Mouse (Mus musculus) limb, embryonic 12.5 days (tissue): ENCODE measurements around the gene Slc25a13. TPM values are rescaled to one million over a fixed set of nuclear protein-coding genes. Genes with fewer than 3 reads are reported as not detected.
A peak's percentile ranks its signal among the peaks of the same experiment; 100 is the strongest.

Experiments used
- ATAC-seq: fragments of 200-750 bp; cut with Nextera tagmentation; 2 replicates; pipeline ENCODE4 v1.8.0; 2017; ENCODE audit warnings: low read depth, moderate TSS enrichment; ENCODE audit not compliant: insufficient number of reproducible peaks, insufficient read depth, low FRiP score, low TSS enrichment
- H3K27ac ChIP-seq: fragments of 300-500 bp; sonication (generic); 2 replicates; pipeline ENCODE4 v1.5.1; 2016; ENCODE audit warnings: mild to moderate bottlenecking, moderate library complexity
- H3K27me3 ChIP-seq: fragments of 300-500 bp; sonication (generic); 2 replicates; pipeline ENCODE4 v1.6.1; 2016; ENCODE audit warnings: mild to moderate bottlenecking, moderate library complexity
- H3K36me3 ChIP-seq: fragments of 300-500 bp; sonication (generic); 2 replicates; pipeline ENCODE4 v1.6.1; 2016; ENCODE audit warnings: mild to moderate bottlenecking, moderate library complexity
- H3K4me1 ChIP-seq: fragments of 300-500 bp; sonication (generic); replicated peaks from 2 replicates; pipeline ENCODE4 v1.6.1; 2016
- H3K4me2 ChIP-seq: fragments of 300-500 bp; sonication (generic); 2 replicates; pipeline ENCODE4 v1.6.1; 2016; ENCODE audit warnings: mild to moderate bottlenecking, moderate library complexity
- H3K4me3 ChIP-seq: fragments of 300-500 bp; sonication (generic); replicated peaks from 2 replicates; pipeline ENCODE4 v1.5.1; 2016; ENCODE audit warnings: mild to moderate bottlenecking
- H3K9ac ChIP-seq: fragments of 300-500 bp; sonication (generic); replicated peaks from 2 replicates; pipeline ENCODE4 v1.6.1; 2016; ENCODE audit warnings: mild to moderate bottlenecking, moderate library complexity
- H3K9me3 ChIP-seq: fragments of 300-500 bp; sonication (generic); 2 replicates; pipeline ENCODE4 v1.6.1; 2016; ENCODE audit warnings: mild to moderate bottlenecking, moderate library complexity
- WGBS: fragments of 180-500 bp; shearing (Covaris S2); methylation state at CpG from one replicate; pipeline ENCODE4 v1.1.7; 2016; 5-methylcytosine and 5-hydroxymethylcytosine counted together
- polyA plus RNA-seq: library from polyadenylated mRNA; unstranded; fragments of >200 nt; fragmentation: Nextera tagmentation; extraction: Ambion mirVana; gene quantifications from 2 replicates; pipeline ENCODE4 v1.2.1, GENCODE M21; 2016

Slc25a13 gene
- polyA plus RNA-seq, 1 experiment from 2014 or later: 42.3 TPM

DNA sequence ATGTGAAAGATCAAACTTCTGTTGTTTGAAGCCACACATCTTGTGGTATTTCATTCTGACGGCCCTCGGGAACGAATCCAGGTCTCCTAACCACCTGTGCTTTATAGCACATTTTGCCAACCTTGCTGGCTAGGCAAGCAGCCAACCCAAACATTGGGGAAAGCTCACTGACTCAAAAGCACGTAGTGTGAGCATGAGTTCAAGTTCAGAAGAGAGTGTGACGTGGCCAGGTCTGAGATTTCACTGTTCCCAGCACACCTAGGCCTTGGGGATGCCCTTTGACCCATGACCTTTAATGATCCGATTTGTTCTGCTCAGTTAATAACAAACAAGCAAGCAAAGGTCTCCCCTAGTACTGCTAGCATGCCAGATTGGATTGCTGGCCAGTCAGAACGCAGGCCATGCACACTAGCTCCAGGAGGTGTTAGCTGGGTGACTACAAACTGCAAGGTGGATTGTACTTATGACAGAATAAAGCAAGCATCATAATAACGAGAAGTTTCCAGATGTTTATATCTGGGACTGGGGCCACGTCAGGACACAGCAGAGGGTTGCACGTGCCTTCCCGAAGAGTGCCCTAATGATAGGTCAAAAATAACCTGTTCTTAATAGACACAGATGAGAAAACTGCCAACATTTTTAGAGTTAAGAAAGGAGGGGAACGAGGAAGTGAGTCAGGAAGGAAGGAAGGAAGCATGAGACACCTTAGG lies 2.8 kb upstream of the Slc25a13 start:
- H3K9ac ChIP-seq: no peak overlapping the region
- WGBS: 75% methylated on average over 12 of the region's 12 CpGs
- H3K27ac ChIP-seq: no peak overlapping the region
- H3K36me3 ChIP-seq: no peaks in the 10 kb centered on the region
- no peaks in the 10 kb centered on the region for H3K9me3 ChIP-seq
- H3K27me3 ChIP-seq: no peaks in the 10 kb centered on the region
- no peak overlapping the region for H3K4me3 ChIP-seq
- no peak overlapping the region for H3K4me2 ChIP-seq
- peaks cover 31% of the 10 kb centered on the region for H3K4me1 ChIP-seq
- no peak for ATAC-seq

DNA sequence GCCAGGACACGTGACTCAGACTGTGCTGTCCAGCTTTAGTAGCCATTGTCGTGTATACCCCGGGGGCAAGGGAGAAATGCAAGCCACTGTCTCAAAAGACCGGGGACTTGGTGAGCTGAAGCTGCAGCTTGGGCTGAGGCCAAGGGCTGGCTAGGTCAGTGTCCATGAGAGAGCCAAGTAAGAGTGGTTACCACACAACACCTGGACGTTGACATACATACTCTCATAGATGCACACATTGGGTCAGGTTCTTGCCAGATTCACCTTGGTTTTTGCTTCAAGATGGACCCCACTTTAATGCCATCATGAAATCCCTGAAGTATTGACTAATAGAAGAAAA lies 283 bp upstream of the Slc25a13 start:
- Histone ChIP-seq H3K4me2 (peak overlapping the region; percentile 82), H3K27ac (peak overlapping the region; percentile 79; the same call in 1 of the 2 replicates), H3K9me3 (no peaks in the 10 kb centered on the region), H3K4me3 (peak overlapping the region; percentile 73), H3K4me1 (peaks cover 33% of the 10 kb centered on the region), H3K27me3 (no peaks in the 10 kb centered on the region), H3K9ac (peak overlapping the region; percentile 78), H3K36me3 (no peaks in the 10 kb centered on the region)
- ATAC-seq: 0 out of 2 replicates have a peak, but pooled peaks have one; percentile 34
- 13% methylated on average over 5 of the region's 5 CpGs for WGBS

DNA sequence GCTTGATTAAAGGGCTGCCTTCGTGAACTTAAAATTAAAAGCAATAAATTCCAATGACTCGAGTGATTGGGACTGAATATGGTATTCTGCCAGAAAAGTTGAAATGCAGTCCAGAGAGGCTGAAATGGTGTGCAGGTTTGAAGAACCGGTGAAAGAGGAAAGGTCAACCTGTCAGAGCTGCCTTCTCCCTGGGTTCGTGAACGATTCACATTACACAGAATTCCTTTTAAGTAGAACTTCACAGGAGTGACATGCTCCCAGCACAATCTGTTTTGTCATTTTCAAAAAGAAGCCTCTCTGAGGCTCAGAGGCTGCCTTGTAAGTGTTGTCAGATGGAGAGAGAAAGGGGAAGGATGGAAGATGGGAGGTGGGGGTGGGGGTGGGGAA lies 860 bp downstream of the Slc25a13 start:
- Histone ChIP-seq H3K4me2 (peak overlapping the region; percentile 82), H3K27ac (0 out of 2 replicates have a peak overlapping the region, but pooled peaks have one; percentile 79), H3K9ac (peak overlapping the region; percentile 78), H3K4me1 (peaks cover 33% of the 10 kb centered on the region), H3K9me3 (no peaks in the 10 kb centered on the region), H3K27me3 (no peaks in the 10 kb centered on the region), H3K36me3 (no peaks in the 10 kb centered on the region), H3K4me3 (peak overlapping the region; percentile 73)
- 12% methylated on average over 5 of the region's 5 CpGs for WGBS
- ATAC-seq: no peak

DNA sequence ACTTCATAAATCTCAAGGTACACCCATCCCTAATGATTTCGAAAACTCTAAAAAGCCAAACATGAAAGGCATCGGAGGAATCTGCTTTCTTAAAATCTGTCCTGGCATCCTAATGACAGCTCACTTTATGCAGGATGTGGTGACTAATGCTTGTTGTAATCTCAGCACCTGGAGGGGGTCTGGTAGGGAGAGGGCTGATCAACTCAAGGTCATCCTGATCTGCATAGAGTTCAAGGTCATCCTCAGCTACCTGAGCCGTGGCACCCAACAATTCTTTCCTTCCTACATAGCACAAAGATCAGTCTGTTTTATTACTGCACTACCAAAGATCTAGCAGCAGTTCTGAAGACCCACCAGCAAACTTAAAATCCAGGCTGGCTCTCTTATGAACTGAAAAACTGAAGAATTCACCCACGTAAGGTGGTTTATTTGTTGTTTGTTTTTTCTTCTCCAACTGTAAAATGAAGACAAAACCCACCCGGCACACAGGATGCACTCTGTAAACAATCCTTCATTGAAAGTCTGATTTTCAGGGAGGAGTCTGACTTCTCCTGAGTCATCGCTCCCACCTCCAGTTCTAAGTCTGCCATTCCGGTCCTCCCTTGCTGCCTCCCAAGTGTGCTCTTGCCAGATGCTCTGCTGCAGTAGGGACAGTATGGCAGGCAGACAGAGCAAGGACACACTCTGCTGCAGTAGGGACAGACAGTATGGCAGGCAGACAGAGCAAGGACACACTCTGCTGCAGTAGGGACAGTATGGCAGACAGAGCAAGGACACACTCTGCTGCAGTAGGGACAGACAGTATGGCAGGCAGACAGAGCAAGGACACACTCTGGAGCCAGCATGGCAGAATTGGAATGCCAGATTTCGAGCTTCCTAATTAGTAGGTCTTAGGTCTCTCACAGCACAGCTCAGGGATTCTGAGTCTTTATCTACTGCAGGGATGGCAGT lies 4.3 kb downstream of the Slc25a13 start:
- H3K9ac ChIP-seq: no peak overlapping the region
- H3K4me1 ChIP-seq: peaks cover 31% of the 10 kb centered on the region
- WGBS: 83% methylated on average over 8 of the region's 8 CpGs
- no peaks in the 10 kb centered on the region for H3K27me3 ChIP-seq
- H3K9me3 ChIP-seq: no peaks in the 10 kb centered on the region
- H3K4me3 ChIP-seq: no peak overlapping the region
- ATAC-seq: no peak
- H3K27ac ChIP-seq: no peak overlapping the region
- H3K36me3 ChIP-seq: no peaks in the 10 kb centered on the region; the same call in 1 of the 2 replicates
- H3K4me2 ChIP-seq: no peak overlapping the region

DNA sequence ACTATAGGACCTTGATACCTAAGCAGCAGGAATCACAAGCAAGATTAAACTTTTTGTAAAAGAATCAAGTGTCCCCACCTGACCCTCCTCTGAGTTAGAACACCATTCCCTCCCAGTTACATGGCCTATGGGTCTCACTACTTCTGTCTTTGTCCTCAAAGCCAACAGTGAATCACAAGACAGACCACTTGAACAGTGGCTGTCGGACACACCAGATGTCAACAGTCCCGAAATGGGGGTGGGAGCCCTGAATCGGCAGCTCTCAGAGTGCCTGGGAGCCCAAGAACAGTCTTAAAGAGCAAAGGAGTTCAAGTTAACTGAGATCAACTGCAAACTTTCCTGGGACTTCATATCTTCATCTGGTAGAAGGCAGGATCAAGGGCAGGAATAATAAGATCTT lies 5.0 kb downstream of the Slc25a13 start:
- Histone ChIP-seq H3K36me3 (no peaks in the 10 kb centered on the region; the same call in 1 of the 2 replicates), H3K9ac (no peak overlapping the region), H3K27ac (no peak overlapping the region), H3K9me3 (no peaks in the 10 kb centered on the region), H3K4me1 (peaks cover 27% of the 10 kb centered on the region), H3K4me3 (no peak overlapping the region), H3K4me2 (no peak overlapping the region), H3K27me3 (no peaks in the 10 kb centered on the region)
- WGBS: 81% methylated on average over 3 of the region's 3 CpGs
- no peak for ATAC-seq

DNA sequence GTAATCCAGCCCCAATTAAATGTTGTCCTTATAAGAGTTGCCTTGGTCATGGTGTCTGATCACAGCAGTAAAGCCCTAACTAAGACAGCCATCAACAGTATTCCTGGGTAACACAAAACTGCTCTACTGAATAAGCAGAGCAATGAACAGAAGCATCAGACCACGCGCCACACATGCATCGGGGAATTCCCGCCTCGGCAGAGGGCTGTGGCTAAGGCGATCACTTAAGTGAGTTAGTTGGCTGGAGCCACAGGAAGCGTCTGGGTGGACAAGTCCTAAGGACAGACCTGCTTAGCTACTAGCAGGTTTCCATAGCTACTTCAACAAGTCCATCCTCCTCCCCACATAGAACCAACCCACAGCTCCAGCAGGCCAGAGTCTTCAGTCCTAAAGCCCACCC lies 6.3 kb downstream of the Slc25a13 start:
- no peak overlapping the region for H3K9ac ChIP-seq
- no peak overlapping the region for H3K27ac ChIP-seq
- no peak for ATAC-seq
- H3K4me2 ChIP-seq: no peak overlapping the region
- H3K4me1 ChIP-seq: peaks cover 17% of the 10 kb centered on the region
- H3K36me3 ChIP-seq: no peaks in the 10 kb centered on the region; the same call in 1 of the 2 replicates
- H3K9me3 ChIP-seq: no peaks in the 10 kb centered on the region
- WGBS: 93% methylated on average over 7 of the region's 7 CpGs
- H3K27me3 ChIP-seq: no peaks in the 10 kb centered on the region
- H3K4me3 ChIP-seq: no peak overlapping the region

DNA sequence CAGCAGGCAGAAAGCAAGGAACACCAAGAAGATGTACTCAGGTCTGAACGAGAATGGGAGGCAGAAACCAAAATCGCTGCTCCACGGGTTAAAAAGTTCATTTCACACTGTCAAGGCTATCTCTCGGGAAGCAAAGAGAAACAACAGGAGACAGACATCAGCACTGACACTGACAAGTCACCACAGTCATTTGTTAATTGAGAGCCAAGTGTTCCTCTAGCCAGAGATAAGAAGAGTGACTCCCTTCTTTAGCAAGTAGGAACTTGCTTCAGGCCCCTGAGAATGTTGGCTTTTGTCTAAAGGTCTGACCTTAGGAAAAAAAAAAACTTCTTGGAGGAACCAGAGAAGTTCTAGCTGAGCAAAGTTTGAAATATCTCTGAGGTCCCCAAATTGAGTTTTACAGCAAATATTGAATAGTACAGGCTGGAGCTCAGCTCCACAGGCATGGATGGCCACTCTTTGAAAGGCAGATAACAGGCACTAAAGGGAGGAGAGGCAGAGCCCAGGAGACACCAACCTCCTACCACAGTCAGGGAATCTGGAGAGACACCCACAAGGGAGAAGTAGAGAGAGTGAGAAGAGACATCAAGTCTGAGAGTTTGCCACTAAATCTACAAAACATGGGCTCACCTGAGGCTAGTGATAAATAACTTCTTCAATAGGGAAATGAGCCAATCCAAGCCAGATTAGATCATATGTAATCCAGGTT lies 8.5 kb downstream of the Slc25a13 start:
- 51% methylated on average over 4 of the region's 4 CpGs for WGBS
- no peaks in the 10 kb centered on the region for H3K27me3 ChIP-seq
- no peaks in the 10 kb centered on the region; the same call in 1 of the 2 replicates for H3K36me3 ChIP-seq
- no peak overlapping the region for H3K9ac ChIP-seq
- H3K9me3 ChIP-seq: no peaks in the 10 kb centered on the region
- H3K4me2 ChIP-seq: no peak overlapping the region
- ATAC-seq: no peak
- no peak overlapping the region for H3K4me3 ChIP-seq
- H3K27ac ChIP-seq: no peak overlapping the region
- H3K4me1 ChIP-seq: peaks cover 12% of the 10 kb centered on the region

DNA sequence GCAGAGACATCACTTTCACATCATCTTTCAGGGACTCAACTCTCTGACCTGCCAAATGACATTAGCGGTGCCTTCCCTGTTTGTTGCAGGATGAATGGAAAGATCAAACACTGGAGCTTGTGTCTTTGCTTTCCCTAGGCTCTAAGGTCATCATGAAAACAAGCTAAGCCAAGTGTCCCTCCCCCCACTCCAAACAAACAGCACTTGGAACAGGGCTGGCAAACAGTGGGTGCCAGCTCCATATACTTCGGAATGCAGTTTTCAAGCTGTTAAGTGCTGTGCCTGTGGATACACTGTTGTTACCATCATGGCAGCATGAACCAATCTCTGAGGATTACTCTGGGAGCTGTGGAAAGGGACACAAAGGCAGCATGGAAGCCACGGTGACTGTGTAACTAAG lies 9.1 kb downstream of the Slc25a13 start:
- 67% methylated on average over 3 of the region's 3 CpGs for WGBS
- no peak overlapping the region for H3K9ac ChIP-seq
- no peak overlapping the region for H3K4me3 ChIP-seq
- H3K27ac ChIP-seq: no peak overlapping the region
- no peaks in the 10 kb centered on the region for H3K27me3 ChIP-seq
- no peaks in the 10 kb centered on the region; the same call in 1 of the 2 replicates for H3K36me3 ChIP-seq
- peaks cover 9% of the 10 kb centered on the region for H3K4me1 ChIP-seq
- H3K9me3 ChIP-seq: no peaks in the 10 kb centered on the region
- no peak for ATAC-seq
- H3K4me2 ChIP-seq: no peak overlapping the region

DNA sequence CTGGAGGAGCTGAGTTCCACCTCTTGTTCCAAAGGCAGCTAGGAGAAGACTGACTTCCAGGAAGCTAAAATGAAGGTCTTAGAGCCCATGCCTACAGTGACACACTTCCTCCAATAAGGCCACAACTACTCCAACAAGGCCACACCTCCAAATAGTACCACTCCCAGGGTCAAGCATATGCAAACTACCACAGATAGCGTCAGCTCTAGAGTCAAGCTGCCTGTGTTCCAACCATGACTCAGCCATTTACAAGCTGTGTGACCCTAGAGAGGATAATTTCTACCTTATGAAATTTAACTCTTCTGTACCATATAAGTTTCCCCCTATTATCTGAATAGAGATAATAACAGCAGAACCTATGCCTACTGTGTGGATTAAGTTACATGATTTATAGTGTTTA lies 9.6 kb downstream of the Slc25a13 start:
- Histone ChIP-seq H3K4me2 (no peak overlapping the region), H3K4me3 (no peak overlapping the region), H3K9me3 (no peaks in the 10 kb centered on the region), H3K36me3 (no peaks in the 10 kb centered on the region; the same call in 1 of the 2 replicates), H3K27me3 (no peaks in the 10 kb centered on the region), H3K4me1 (peaks cover 8% of the 10 kb centered on the region), H3K9ac (no peak overlapping the region), H3K27ac (no peak overlapping the region)
- ATAC-seq: no peak
- WGBS: 86% methylated on average over 1 of the region's 1 CpGs

DNA sequence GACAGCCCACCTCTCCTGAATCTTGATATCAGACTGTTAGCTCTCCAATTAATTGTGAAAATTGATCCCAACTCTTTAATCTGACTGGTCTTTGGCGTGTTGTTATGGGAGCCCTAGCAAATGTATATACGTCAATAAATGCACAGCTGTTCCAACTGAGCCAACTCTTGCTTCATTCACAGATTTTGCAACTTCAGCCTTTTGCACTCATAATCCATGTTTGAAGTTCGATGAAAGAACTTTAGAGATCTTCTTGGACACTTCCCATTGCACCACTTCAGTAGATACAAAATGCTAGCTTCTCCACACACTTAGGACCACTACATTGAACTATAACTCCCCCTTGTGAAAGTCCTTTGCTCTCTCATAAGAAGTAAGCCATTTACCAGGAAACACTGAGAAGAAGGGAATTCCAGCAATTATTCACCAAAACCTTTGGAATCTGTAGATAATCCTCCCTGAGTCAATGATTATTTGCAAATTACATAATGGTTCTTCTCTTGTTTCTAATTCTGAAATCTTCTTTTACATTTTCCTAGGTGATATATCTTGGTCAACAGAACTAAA lies 11.3 kb downstream of the Slc25a13 start:
- no peaks in the 10 kb centered on the region for H3K9me3 ChIP-seq
- no peak overlapping the region for H3K4me3 ChIP-seq
- H3K27ac ChIP-seq: no peak overlapping the region
- H3K27me3 ChIP-seq: no peaks in the 10 kb centered on the region
- no peak for ATAC-seq
- no peaks in the 10 kb centered on the region for H3K4me1 ChIP-seq
- H3K4me2 ChIP-seq: no peak overlapping the region
- no peak overlapping the region for H3K9ac ChIP-seq
- peaks cover 5% of the 10 kb centered on the region for H3K36me3 ChIP-seq
- 91% methylated on average over 3 of the region's 3 CpGs for WGBS

DNA sequence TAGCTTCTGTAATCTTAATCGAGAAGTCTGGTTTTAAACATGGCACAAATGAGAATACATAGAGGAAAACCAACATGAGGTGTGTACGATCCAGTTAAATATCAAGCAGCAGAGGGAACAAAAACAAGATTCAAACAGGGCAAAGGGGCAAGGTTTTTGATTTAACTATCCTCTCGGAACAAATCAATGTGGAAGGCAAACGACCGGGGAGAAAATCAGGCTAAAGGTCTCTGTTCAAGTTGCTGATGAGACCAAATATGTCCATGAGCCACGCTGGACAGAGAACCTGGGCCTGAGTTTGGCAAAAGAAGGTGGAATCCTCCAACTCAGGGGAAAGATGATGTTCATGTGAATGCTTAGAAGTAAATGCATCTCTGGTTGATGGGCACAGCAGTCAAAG lies 14.5 kb downstream of the Slc25a13 start:
- Histone ChIP-seq H3K4me3 (no peak overlapping the region), H3K27ac (no peak overlapping the region), H3K36me3 (peaks cover 14% of the 10 kb centered on the region), H3K4me1 (peaks cover 3% of the 10 kb centered on the region), H3K4me2 (no peak overlapping the region), H3K27me3 (no peaks in the 10 kb centered on the region), H3K9ac (no peak overlapping the region), H3K9me3 (no peaks in the 10 kb centered on the region)
- no peak for ATAC-seq
- 94% methylated on average over 6 of the region's 6 CpGs for WGBS
